Mouse (Mus musculus) macrophage (primary cell): Measurements from ENCODE around the gene Ccdc33. TPM values are rescaled to one million over a fixed set of nuclear protein-coding genes. Genes with fewer than 3 reads are reported as not detected.

Experiments used
- H3K27ac ChIP-seq: fragments of 350-480 bp; formaldehyde crosslinking; 2 replicates; pipeline ENCODE4 v1.9.0; 2021
- H3K36me3 ChIP-seq: fragments of 350-480 bp; formaldehyde crosslinking; 2 replicates; pipeline ENCODE4 v1.9.0; 2021; ENCODE audit errors: inconsistent target
- H3K4me3 ChIP-seq: fragments of 350-480 bp; formaldehyde crosslinking; 2 replicates; pipeline ENCODE4 v1.9.0; 2021; ENCODE audit errors: inconsistent target
- H3K79me2 ChIP-seq: fragments of 350-480 bp; formaldehyde crosslinking; 2 replicates; pipeline ENCODE4 v1.9.0; 2021; ENCODE audit errors: inconsistent target
- WGBS: methylation state at CpG from one replicate; pipeline ENCODE4 v1.1.7; 2026; ENCODE audit warnings: inconsistent platforms; ENCODE audit not compliant: missing documents; 5-methylcytosine and 5-hydroxymethylcytosine counted together
- polyA plus RNA-seq: library from polyadenylated mRNA; stranded (reverse); fragments of 250-400 nt; gene quantifications from 3 replicates; pipeline ENCODE4 v1.2.4, GENCODE M21; 2018; ENCODE audit warnings: inconsistent platforms

The Ccdc33 gene
- polyA plus RNA-seq, 1 experiment from 2014 or later: not detected

DNA sequence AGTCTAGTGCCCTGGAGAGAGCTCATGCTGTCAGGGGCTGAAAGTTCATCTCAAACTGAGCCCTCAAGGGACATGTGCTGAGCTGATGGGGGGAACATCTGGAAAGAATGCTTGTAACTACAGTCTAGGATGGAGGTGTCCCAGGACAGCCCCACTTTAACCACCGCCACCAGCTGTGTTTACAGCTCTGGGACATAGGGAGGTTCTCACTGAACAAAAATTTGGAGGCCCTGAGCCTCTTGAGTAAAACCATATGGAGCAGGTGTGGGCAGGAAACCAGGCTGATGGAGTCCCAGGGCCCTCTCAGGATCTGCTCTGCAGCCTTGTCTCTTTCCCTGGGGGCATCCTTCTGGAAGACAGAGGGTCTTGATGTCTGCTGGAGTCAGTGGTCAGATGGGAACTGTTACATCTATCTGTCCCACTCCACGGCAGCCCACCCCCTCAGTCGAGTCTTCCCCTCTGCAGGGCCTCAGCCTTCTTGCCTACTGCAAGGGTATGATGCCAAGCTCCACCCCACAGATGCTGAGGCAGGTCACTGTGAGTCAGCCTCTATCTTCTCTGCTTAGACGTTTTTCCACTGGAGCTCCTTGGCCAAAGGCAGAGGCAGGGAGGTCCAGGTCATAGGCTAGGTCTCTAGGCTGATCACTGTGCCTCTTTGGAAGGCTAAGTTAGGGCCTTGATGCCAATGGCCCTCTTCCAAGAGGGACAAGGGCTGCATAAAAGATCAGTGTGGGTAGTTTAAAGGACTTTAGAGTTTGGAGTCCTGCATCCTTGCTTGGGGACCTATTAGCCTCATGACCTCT, 26.8 kb downstream of the Ccdc33 start:
- Histone ChIP-seq H3K79me2 (no peaks in the 10 kb centered on the region), H3K36me3 (no peaks in the 10 kb centered on the region), H3K4me3 (no peak overlapping the region), H3K27ac (no peak overlapping the region)
- 50% methylated on average over 4 of the region's 4 CpGs for WGBS

DNA sequence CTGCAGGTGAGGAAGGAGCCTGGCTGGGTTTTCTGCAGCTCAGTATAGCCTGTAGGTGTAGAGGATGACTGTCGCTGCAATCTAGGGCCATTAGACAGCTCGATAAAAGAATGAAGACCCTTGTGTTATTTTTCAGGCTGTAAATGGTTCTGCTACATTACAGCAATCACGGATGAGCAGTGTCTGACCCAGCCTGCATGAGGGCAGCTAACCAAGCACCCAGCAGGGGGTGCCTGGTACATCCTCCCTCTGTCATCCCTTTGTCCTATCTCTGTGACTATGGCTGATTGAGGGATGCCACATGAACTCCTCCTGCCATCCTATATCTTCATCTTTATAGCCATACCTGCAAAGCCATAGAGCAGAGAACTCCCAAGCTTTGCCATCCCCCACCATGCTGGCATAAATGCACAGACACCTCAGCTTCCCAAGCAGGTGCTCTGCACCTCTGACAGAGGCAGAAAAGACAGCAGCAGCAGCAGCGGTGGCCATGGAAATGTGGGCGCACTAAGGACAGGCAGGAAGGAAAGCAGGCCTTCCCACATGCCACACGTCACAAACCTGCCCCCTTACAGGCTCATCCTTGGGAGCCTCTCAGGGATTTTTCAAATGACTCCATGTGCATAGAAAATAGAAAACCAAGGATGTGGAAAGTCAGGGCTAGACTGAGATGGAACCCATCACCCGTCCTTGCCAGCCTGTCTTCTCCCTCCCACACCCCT, 31.2 kb downstream of the Ccdc33 start:
- H3K27ac ChIP-seq: no peak overlapping the region
- no peaks in the 10 kb centered on the region for H3K36me3 ChIP-seq
- no peaks in the 10 kb centered on the region for H3K79me2 ChIP-seq
- 82% methylated on average over 7 of the region's 7 CpGs for WGBS
- no peak overlapping the region for H3K4me3 ChIP-seq

DNA sequence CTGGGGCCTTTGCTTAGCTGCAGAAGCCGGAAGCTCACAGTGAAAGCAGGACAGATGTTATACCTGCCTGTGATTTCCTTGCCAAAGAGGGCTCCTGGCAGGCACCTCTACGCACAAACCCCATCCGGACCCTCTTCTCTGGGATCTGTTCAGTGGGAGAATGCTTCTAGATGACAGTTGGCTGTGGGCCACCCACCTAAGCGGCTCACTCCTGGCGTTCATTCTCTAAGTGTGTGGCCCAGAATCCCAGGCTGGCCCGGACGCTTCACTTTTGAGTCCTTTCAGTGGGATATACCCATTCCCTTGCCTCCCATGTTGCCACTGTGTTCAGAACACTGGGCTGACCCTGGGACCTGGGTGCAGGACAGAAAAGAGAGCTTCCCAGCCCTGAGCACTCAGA, 31.8 kb downstream of the Ccdc33 start:
- WGBS: 89% methylated on average over 7 of the region's 7 CpGs
- no peaks in the 10 kb centered on the region for H3K36me3 ChIP-seq
- H3K27ac ChIP-seq: no peak overlapping the region
- no peak overlapping the region for H3K4me3 ChIP-seq
- no peaks in the 10 kb centered on the region for H3K79me2 ChIP-seq

DNA sequence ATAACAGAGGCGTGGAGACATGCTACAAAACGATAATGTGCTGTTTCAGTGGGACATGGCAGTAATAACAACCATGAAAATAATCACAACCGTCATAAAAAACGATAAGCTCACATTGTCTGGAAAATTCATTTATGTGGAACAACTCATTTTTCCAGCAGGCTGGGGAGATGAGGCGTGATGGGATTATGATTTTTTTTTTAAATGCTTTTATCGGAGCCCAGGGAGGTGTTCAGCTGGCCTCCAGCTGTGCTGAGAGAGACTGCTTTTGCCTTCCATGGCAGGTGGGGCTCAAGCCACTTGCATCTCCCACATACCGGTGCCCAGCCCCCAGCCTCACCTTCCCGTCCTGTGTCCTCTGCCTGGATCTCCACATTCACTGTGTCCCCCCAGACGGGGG, 32.4 kb downstream of the Ccdc33 start:
- no peak overlapping the region for H3K27ac ChIP-seq
- WGBS: 75% methylated on average over 9 of the region's 9 CpGs
- H3K79me2 ChIP-seq: no peaks in the 10 kb centered on the region
- H3K36me3 ChIP-seq: no peaks in the 10 kb centered on the region
- H3K4me3 ChIP-seq: no peak overlapping the region

DNA sequence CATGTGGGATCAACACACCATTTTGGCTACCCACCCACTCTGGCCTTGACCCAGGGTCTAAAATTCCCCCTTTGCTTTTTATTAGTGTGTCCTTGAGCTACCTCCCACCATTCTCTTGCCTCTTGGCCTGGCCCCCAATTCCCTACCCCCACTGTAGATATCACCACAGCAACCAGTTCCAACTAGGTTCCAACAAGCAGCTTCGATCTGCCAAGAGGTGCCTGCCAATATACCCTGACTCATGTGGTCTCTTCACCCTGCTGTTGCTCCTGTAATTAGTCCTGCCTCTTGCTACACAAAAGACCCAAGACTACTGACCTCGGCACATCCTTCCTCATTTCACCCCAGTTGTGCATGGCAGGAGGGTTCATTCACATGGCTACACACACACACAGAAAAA, 33.5 kb downstream of the Ccdc33 start:
- H3K4me3 ChIP-seq: no peak overlapping the region
- H3K79me2 ChIP-seq: no peaks in the 10 kb centered on the region
- WGBS: 0% methylated on average over 2 of the region's 2 CpGs
- H3K36me3 ChIP-seq: no peaks in the 10 kb centered on the region
- no peak overlapping the region for H3K27ac ChIP-seq

DNA sequence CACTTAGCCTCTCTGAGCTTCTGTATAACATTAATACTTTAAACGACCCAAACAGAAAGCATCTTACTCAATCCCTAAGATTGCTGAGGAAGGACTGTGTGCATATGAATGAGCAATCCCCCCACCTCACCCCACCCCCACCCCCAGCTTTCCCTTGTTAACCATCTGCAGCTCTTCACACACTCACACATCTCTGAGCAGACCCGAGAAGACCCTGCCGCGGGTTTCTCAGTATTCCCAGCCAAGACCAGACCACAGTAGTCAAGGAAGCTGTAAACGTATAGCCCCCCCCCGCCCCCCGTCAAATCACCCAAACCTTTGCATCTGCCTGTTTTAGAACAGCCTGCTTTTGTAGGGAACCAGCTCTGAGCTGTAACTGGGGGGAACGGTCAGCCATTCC, 34.0 kb downstream of the Ccdc33 start:
- no peaks in the 10 kb centered on the region for H3K79me2 ChIP-seq
- H3K27ac ChIP-seq: no peak overlapping the region
- whole genome bisulfite sequencing: 16% methylated on average over 7 of the region's 8 CpGs
- no peak overlapping the region for H3K4me3 ChIP-seq
- H3K36me3 ChIP-seq: no peaks in the 10 kb centered on the region

DNA sequence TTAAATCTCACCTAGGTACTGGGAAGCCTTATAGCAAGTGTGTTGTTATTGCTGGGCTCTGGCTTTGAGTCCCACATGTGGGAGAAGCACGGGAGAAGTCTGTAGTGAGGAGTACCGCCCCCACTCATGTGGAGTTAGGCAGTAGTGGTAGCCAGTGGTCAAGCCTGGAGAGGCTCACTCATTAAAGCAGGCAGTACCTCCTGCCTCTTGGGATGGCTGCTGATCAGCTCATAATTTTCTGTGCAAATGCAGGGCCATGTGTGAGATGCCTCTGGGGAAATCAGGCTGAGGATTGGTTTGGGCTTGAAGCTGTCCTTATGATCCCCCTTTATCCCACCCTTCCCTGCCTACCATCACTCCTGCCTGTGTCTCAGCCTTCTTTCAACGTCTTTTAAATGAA, 44.1 kb downstream of the Ccdc33 start:
- no peaks in the 10 kb centered on the region for H3K79me2 ChIP-seq
- H3K4me3 ChIP-seq: no peak overlapping the region
- WGBS: 59% methylated on average over 3 of the region's 3 CpGs
- H3K36me3 ChIP-seq: no peaks in the 10 kb centered on the region
- no peak overlapping the region for H3K27ac ChIP-seq

DNA sequence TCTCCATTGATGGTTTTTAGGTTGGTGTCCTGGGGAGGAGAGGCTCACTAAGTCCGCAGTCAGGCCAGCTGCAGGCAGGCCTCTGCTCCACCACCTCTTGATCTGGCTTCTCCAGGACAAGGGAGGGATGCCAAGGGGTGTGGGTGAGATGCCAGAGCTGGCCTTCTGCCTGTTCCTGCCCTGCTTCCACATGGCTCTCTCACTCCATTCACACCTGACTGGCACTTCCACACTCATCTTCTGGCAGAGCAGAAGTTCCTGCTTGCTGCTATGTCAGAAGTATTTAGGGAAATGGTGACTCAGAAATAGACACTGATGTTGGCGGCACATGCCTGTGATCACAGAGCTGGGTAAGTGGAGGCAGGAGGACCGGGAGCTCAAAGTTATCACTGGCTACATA, 51.1 kb downstream of the Ccdc33 start:
- Histone ChIP-seq H3K79me2 (no peaks in the 10 kb centered on the region), H3K36me3 (no peaks in the 10 kb centered on the region), H3K27ac (no peak overlapping the region), H3K4me3 (no peak overlapping the region)
- WGBS: 85% methylated on average over 3 of the region's 3 CpGs

DNA sequence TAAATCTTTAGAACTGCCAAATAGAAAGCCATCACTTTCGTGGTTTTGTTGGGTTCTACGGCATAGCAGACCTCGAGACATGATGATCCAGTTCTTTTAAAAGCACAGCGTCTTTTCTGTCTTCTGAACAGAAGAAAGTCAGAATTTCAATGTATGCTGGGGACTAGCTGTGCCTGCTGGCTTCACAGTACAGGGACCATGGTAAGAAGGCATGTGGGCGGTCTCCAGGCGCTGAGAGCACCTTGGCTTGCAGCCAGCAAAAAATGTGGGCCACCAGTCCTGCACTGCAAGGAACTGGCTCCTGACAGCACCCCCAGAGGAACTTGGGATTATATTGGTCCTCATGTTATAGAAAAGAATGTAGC, 51.9 kb downstream of the Ccdc33 start:
- H3K27ac ChIP-seq: no peak overlapping the region
- no peaks in the 10 kb centered on the region for H3K36me3 ChIP-seq
- WGBS: 74% methylated on average over 6 of the region's 6 CpGs
- no peaks in the 10 kb centered on the region for H3K79me2 ChIP-seq
- H3K4me3 ChIP-seq: no peak overlapping the region

DNA sequence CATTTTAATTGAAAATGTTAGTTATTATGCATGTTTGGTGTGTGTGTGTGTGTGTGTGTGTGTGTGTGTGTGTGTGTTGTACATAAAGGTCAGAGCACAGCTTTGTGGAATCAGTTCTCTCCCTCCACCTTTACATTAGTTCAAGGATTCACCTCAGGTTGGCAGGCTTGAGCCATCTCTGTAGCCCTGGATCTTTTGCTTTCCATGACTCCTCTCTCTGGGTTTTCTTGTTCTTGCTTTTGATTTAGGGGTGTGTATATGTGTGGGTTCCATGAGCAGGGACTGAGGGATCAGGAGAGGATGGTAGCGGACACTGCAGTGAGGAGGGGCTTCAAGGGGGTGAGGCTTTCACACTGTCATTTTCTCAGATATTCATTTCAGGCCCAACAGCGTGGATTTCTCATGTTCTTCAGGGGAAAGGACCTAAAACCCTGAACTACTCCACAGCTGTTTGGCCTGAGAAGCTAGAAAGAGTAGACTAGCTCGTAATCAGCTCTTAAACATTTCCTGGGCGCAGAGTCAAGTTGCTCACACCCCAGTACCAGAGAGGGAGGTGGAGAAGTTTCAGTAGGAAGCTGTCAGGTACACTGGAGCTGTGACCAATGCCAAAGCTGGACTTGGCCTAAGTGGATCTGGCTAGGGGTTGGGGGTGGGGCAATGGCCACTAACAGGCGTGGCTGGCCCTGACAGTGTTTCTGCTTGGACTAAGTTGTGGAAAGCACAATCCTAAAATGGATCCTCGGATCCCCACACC, 52.5 kb downstream of the Ccdc33 start:
- H3K27ac ChIP-seq: no peak overlapping the region
- 78% methylated on average over 6 of the region's 6 CpGs for WGBS

DNA sequence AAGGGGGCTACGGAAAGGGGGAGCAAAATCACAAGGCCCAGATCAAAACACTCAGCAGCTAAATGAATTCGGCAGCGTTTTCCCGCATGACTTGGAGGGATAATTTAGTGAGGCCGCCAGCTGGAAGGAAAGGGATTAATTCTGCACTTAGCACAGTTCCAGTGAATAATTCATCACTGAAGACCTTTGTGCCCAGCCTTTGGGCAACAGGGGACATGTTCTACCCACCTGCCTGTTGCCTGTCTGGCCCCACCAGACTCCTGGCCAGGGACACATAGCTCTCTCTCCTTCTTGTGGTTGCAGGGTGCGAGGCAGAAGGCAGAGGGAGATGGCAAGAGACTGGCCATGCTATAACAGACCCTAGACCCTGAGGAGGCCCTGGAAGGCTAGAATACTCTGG, 53.1 kb downstream of the Ccdc33 start:
- Histone ChIP-seq H3K27ac (no peak overlapping the region), H3K4me3 (no peak overlapping the region), H3K79me2 (no peaks in the 10 kb centered on the region), H3K36me3 (no peaks in the 10 kb centered on the region)
- WGBS: 80% methylated on average over 6 of the region's 6 CpGs

More for the DNA sequence above, 52.5 kb downstream of the Ccdc33 start:
- no peaks in the 10 kb centered on the region for H3K36me3 ChIP-seq
- no peak overlapping the region for H3K4me3 ChIP-seq
- no peaks in the 10 kb centered on the region for H3K79me2 ChIP-seq

DNA sequence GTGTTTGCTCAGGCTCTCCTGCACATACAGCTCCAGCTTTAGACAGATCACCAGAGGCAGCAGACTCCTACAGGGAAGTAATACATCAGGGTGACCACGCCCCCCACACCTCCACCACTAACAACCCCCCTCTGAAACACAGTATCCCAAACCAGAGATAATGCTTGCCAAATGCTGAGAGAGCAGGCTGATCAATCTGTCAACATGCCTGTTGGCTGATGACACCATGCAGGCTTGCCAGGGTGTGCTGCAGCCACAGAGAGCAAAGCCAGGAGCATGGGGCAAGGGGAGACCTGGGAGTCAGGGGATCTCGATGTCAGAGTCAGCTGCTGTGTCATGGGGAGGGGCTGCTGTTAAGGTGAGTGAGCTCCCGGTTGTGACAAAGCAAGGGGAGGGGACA, 55.1 kb downstream of the Ccdc33 start, which contains the start of gene Stra6:
Stra6 (plus strand) TSS at position 258 of the 400 bp plus-strand sequence.
- Histone ChIP-seq H3K4me3 (no peak within 1 kb of the TSS), H3K27ac (no peak within 1 kb of the TSS), H3K79me2 (no peaks in the 10 kb centered on the region), H3K36me3 (no peaks in the 10 kb centered on the region)
- WGBS: 17% methylated on average over 3 of the region's 3 CpGs

DNA sequence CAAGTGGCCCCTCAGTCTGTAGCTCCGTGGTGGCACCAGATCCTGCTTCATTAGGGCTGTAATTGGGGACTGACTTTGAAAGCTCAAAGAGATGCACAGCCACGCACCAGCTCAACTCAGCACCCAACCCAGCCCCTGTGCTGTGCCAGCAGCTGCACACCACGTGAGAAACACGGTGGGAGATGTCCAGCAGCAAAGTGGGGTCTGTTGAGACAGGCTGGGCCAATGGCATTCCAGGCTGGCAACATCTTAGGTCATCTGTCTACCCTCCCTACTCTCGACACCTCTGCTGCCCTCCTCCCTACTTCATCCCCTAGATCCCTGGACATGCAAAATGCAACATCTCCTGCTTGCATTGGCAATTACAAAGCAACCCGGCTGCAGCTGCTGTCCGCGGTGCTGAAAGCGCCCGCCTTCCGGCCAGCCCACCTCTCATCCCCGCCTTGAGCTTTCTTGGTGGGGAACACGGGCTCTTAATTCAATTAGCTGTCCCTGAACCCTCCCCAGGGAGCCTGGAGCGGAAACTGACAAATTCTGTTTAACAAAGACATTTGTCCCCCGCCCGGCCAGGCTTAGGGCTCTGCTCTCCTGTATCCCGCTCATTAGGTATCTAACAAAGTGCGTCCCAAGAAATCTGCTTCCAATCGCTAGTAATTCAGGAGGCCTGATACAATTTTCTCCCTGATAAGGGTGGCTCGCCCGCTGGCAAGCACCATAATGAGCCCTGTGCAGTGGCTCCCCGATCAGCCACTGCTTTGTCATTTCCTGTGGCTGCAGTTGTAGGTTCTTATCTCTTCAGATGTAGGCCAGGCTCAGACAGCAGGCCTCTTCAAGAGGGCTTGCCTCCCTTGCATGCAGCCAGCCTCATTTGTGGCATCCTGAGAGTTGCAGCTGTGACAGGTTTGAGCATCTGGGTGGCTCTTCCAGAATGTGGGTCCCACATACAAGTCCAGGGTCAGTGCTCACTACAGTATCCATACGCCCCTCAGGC, 57.7 kb downstream of the Ccdc33 start:
- WGBS: 16% methylated on average over 23 of the region's 23 CpGs
- H3K4me3 ChIP-seq: no peak overlapping the region
- no peaks in the 10 kb centered on the region for H3K36me3 ChIP-seq
- no peak overlapping the region for H3K27ac ChIP-seq
- H3K79me2 ChIP-seq: no peaks in the 10 kb centered on the region

DNA sequence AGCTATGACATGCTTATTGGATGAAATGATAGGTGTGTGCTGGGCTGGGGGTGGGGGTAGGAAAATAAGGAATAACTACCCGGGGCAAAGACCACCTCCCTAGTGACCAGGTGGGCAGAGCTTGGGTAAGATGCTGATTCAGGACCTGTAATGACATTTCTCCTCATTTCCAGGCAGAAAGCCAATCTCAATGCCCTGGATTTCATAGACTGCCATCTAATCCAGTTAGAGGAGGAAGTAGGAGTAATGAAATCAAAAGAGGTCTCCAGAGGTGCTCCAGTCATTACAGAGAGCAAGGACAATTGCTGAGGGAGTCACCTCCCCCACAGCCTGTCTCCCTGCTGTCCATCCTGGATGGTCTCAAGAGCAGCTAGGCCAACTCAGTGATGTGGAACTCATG, 58.7 kb downstream of the Ccdc33 start:
- Histone ChIP-seq H3K79me2 (no peaks in the 10 kb centered on the region), H3K36me3 (no peaks in the 10 kb centered on the region), H3K4me3 (no peak overlapping the region), H3K27ac (no peak overlapping the region)
- 50% methylated on average over 1 of the region's 1 CpGs for WGBS
